Mouse (Mus musculus) liver, postnatal 0 days (tissue): Measurements from ENCODE around the gene Adarb1. TPM values are rescaled to one million over a fixed set of nuclear protein-coding genes. Genes with fewer than 3 reads are reported as not detected.

ENCODE experiments used
- ATAC-seq: fragments of 200-750 bp; cut with Nextera tagmentation; 2 replicates; pipeline ENCODE4 v1.8.0; 2017; ENCODE audit warnings: mild to moderate bottlenecking, moderate library complexity
- DNase-seq: peaks from one replicate; pipeline ENCODE4 v3.0.0-alpha.2; 2016
- H3K27ac ChIP-seq: fragments of 300-500 bp; sonication (generic); 2 replicates; pipeline ENCODE4 v1.5.1; 2014; ENCODE audit warnings: antibody characterized with exemption, moderate library complexity, mild to moderate bottlenecking, low read depth
- H3K27me3 ChIP-seq: fragments of 300-500 bp; sonication (generic); 2 replicates; pipeline ENCODE4 v1.6.1; 2014; ENCODE audit warnings: low read length, control low read depth, mixed read lengths; ENCODE audit not compliant: insufficient read depth
- H3K36me3 ChIP-seq: fragments of 300-500 bp; sonication (generic); replicated peaks from 2 replicates; pipeline ENCODE4 v1.6.1; 2014; ENCODE audit warnings: mild to moderate bottlenecking, control low read depth, low read length, moderate library complexity, mixed read lengths; ENCODE audit not compliant: insufficient read depth
- H3K4me1 ChIP-seq: fragments of 300-500 bp; sonication (generic); 2 replicates; pipeline ENCODE4 v1.6.1; 2014; ENCODE audit warnings: antibody characterized with exemption, mild to moderate bottlenecking, control low read depth; ENCODE audit not compliant: insufficient read depth
- H3K4me2 ChIP-seq: fragments of 300-500 bp; sonication (generic); 2 replicates; pipeline ENCODE4 v1.6.1; 2014; ENCODE audit warnings: low read depth, mild to moderate bottlenecking, low read length, moderate library complexity, mixed read lengths
- H3K4me3 ChIP-seq: fragments of 300-500 bp; sonication (generic); 2 replicates; pipeline ENCODE4 v1.5.1; 2014; ENCODE audit warnings: low read depth, low read length
- H3K9ac ChIP-seq: fragments of 300-500 bp; sonication (generic); replicated peaks from 2 replicates; pipeline ENCODE4 v1.6.1; 2014; ENCODE audit warnings: mild to moderate bottlenecking, moderate library complexity
- H3K9me3 ChIP-seq: fragments of 300-500 bp; sonication (generic); 2 replicates; pipeline ENCODE4 v1.6.1; 2016; ENCODE audit warnings: mild to moderate bottlenecking, control low read depth, low read length, mixed read lengths
- CTCF ChIP-seq: sonication (generic); IDR thresholded peaks from 2 replicates; pipeline ENCODE4 v1.5.1; 2016; ENCODE audit warnings: antibody characterized with exemption, low read depth
- EP300 ChIP-seq: IDR thresholded peaks from 2 replicates; pipeline ENCODE4 v1.6.1; 2016; ENCODE audit warnings: antibody characterized with exemption, low read depth, mild to moderate bottlenecking
- WGBS: fragments of 180-500 bp; shearing (Covaris S2); extraction: QIAGEN DNeasy Blood & Tissue Kit; methylation state at CpG from one replicate; pipeline ENCODE4 v1.1.7; 2014; ENCODE audit not compliant: insufficient replicate concordance; 5-methylcytosine and 5-hydroxymethylcytosine counted together
- polyA plus RNA-seq: library from polyadenylated mRNA; unstranded; fragments of >200 nt; fragmentation: Nextera tagmentation; extraction: Ambion mirVana; gene quantifications from 2 replicates; pipeline ENCODE4 v1.2.1, GENCODE M21; 2015

Gene Adarb1
- polyA plus RNA-seq, 1 experiment from 2014 or later = 1.8 TPM

DNA sequence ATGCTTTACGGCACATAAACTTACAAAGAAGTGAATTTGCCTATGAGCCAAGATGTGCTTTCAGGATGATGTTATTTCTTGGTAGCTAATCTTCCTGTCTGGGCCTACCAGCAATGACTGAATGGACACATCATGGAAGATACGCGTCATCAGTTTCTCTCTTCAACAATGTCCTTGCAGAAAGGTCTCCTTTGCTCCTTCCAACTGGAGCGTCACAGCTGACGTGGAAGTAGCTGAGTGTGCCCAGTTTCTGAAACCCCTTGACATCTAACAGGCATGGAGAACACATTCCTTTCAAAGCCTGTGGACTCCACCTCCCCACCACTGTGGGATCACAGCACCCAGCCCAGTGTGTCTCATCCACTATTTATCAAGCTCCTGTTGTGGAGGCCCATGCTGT, 2.2 kb downstream of the Adarb1 start:
- H3K4me2 ChIP-seq = no peak overlapping the region
- no peak for ATAC-seq
- no peak overlapping the region for H3K27ac ChIP-seq
- DNase-seq = no peak
- no peak overlapping the region for H3K9ac ChIP-seq
- peaks cover 22% of the 10 kb centered on the region for H3K27me3 ChIP-seq
- no peaks in the 10 kb centered on the region for H3K9me3 ChIP-seq
- WGBS = 82% methylated on average over 5 of the region's 5 CpGs
- H3K4me1 ChIP-seq = peaks cover 14% of the 10 kb centered on the region
- no peak for TF ChIP-seq CTCF
- TF ChIP-seq EP300 = no peak
- no peaks in the 10 kb centered on the region for H3K36me3 ChIP-seq
- no peak overlapping the region for H3K4me3 ChIP-seq

DNA sequence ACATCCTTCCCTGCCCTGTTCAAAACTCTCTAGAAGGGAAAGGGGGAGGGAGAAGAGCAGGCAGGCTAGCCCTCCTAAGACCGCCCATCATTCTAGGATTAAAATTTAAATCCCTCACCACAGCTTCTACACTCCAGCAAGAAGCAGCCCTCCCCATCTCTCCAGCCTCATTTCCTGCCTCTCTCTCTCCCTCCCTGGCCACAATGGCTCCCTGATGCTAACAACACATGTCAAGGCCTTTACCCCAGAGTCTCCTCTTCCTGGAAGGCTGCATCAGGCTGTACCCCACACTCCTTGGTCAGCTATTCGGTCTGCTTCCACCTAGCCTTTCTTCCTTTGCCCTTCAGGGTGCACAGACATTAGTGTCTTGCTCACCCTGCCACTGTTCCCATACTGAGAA, 4.3 kb downstream of the Adarb1 start:
- H3K27ac ChIP-seq = no peak overlapping the region
- peaks cover 14% of the 10 kb centered on the region for H3K4me1 ChIP-seq
- H3K27me3 ChIP-seq = peaks cover 22% of the 10 kb centered on the region
- no peak overlapping the region for H3K9ac ChIP-seq
- TF ChIP-seq EP300 = no peak
- TF ChIP-seq CTCF = no peak
- 55% methylated on average over 2 of the region's 2 CpGs for WGBS
- DNase-seq = no peak
- ATAC-seq = no peak
- no peak overlapping the region for H3K4me2 ChIP-seq
- no peaks in the 10 kb centered on the region for H3K9me3 ChIP-seq
- no peak overlapping the region for H3K4me3 ChIP-seq
- H3K36me3 ChIP-seq = no peaks in the 10 kb centered on the region

DNA sequence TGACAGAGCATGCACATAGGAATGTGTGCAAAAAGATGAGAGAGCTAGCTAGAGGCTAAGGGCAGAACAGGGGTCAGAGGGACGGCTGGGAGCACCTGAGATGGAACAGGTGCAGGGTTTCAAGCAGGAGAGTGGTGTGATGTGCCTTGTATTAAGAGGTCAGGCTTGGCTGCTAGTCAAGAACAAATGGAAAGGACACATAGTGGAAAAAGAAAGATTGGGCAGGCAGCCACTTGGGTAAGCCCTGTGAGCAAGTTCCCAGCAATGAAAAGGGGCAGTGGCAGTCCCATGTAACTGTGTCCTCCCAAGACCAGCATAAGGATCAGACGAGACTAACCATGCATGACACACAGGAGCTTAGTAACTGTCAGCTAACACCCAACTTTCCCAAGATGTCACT, 8.9 kb downstream of the Adarb1 start:
- H3K9me3 ChIP-seq = no peaks in the 10 kb centered on the region
- no peaks in the 10 kb centered on the region for H3K36me3 ChIP-seq
- no peak overlapping the region for H3K4me3 ChIP-seq
- ATAC-seq = no peak
- no peak for TF ChIP-seq EP300
- H3K9ac ChIP-seq = no peak overlapping the region
- H3K4me1 ChIP-seq = no peaks in the 10 kb centered on the region
- H3K27me3 ChIP-seq = no peaks in the 10 kb centered on the region
- H3K27ac ChIP-seq = no peak overlapping the region
- H3K4me2 ChIP-seq = no peak overlapping the region
- no peak for DNase-seq
- WGBS = 63% methylated on average over 2 of the region's 2 CpGs

DNA sequence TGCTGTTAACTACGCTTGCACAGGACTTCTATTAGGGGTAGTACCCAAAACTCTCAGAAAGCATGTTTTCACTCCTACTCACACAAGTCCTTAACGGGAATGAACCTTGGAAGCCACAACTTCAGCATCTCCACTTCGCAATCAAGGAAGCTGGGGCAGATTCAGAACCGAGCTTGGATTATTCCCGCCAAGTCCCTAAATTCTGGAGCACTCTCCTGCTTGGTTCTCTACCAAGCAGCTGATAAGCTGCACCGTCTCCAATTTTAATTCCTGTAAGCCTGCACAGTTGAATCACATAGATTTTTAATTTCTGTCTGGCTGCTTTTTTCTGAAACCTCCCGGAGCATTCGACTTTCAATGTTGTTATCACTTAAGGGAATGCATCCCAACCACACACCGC, 9.8 kb downstream of the Adarb1 start:
- Histone ChIP-seq H3K4me2 (no peak overlapping the region), H3K4me1 (no peaks in the 10 kb centered on the region), H3K9me3 (no peaks in the 10 kb centered on the region), H3K27me3 (no peaks in the 10 kb centered on the region), H3K9ac (no peak overlapping the region), H3K4me3 (no peak overlapping the region), H3K27ac (no peak overlapping the region), H3K36me3 (no peaks in the 10 kb centered on the region)
- DNase-seq (no peak), ATAC-seq (no peak)
- 68% methylated on average over 9 of the region's 9 CpGs for WGBS
- TF ChIP-seq EP300 (no peak), CTCF (no peak)

DNA sequence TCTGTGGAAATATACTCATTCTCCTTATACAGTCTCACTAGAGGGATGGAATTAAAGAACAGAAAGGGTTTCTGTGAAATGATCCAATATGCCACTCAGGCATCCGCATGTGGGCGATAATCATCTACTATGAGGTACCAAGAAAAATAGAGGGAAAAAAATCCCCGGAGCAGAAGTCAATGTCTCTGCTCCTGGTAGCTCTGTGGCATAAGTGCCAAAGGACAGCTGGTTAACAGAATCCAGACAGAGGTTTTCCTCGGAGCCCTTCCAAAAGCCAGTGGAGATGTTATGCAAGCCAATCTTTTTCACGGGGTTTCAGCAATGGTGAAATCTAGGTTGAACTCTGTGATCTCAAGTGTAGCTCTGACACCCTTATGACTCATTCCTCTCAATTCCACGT, 11.6 kb downstream of the Adarb1 start:
- Histone ChIP-seq H3K27me3 (no peaks in the 10 kb centered on the region), H3K36me3 (no peaks in the 10 kb centered on the region), H3K9me3 (no peaks in the 10 kb centered on the region), H3K27ac (no peak overlapping the region), H3K4me1 (peaks cover 4% of the 10 kb centered on the region; the same call in 1 of the 2 replicates), H3K4me2 (no peak overlapping the region), H3K4me3 (no peak overlapping the region), H3K9ac (no peak overlapping the region)
- 72% methylated on average over 6 of the region's 6 CpGs for WGBS
- no peak for ATAC-seq
- no peak for DNase-seq
- TF ChIP-seq EP300 = no peak

DNA sequence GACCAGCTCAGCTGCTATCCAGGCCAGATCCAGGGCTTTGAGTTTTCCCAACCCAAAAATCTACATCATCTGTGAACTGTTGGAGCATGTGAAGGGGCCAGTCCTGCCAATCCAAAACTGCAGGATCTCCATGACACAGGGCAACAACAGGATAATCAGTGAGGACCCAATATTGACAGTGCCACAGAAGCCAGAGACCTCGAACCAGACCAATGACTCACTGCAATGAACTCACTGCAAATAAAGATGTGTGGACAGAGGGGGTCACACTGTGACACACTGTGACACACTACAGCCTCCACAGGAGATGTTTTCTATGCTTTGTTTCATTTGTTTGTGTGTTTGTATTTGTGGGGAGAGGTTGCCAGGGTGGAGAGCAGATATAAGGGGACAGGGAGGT, 15.6 kb downstream of the Adarb1 start:
- no peak for TF ChIP-seq EP300
- TF ChIP-seq CTCF = no peak
- Histone ChIP-seq H3K9ac (no peak overlapping the region), H3K36me3 (no peaks in the 10 kb centered on the region), H3K27me3 (no peaks in the 10 kb centered on the region), H3K4me1 (peaks cover 6% of the 10 kb centered on the region), H3K27ac (peak overlapping the region; percentile 24; the same call in 1 of the 2 replicates), H3K4me2 (no peak overlapping the region), H3K9me3 (no peaks in the 10 kb centered on the region), H3K4me3 (no peak overlapping the region)
- DNase-seq (no peak), ATAC-seq (peak; percentile 92)
- 52% methylated on average over 1 of the region's 1 CpGs for WGBS

DNA sequence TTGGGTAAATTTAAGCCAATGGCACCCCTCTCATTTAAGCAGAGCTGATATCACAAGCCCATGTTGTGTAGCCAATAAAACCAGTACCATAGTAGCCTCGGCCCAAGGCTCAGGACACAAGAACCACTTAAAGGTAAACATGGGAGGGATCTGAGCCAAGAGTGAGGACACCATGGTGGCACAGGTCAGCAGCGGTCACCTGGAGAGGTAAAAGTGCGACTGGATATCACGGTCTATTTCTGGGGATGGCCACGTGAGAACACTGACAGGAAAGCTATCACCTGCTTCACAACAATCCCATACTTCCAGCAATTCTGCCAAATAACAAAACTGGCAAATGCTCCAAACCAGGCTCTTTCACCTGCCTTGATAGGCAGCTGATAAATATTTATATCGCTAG, 17.0 kb downstream of the Adarb1 start:
- TF ChIP-seq EP300 (no peak), CTCF (no peak)
- no peak overlapping the region for H3K9ac ChIP-seq
- H3K4me2 ChIP-seq = no peak overlapping the region
- no peaks in the 10 kb centered on the region for H3K27me3 ChIP-seq
- ATAC-seq (peak; percentile 73), DNase-seq (peak; percentile 27)
- no peak overlapping the region for H3K27ac ChIP-seq
- WGBS = 71% methylated on average over 6 of the region's 6 CpGs
- no peaks in the 10 kb centered on the region for H3K36me3 ChIP-seq
- H3K9me3 ChIP-seq = no peaks in the 10 kb centered on the region
- peaks cover 13% of the 10 kb centered on the region for H3K4me1 ChIP-seq
- H3K4me3 ChIP-seq = no peak overlapping the region
